Mouse (Mus musculus) ovary, postnatal 14 days (tissue): Measurements from ENCODE around the gene Ntrk3.
A peak's percentile ranks its signal among the peaks of the same experiment; 100 is the strongest.

Experiments
- DNase-seq: peaks from one replicate; pipeline ENCODE4 v3.0.0; 2022; ENCODE audit warnings: low spot score

The Ntrk3 gene

GRCm38 (mm10) chr7:78578461-78579359 lies 159.1 kb downstream of the Ntrk3 start:
- DNase-seq, result no peak

GRCm38 (mm10) chr7:78578111-78578460 lies 159.7 kb downstream of the Ntrk3 start:
- no peak for DNase-seq

GRCm38 (mm10) chr7:78577462-78578110 lies 160.2 kb downstream of the Ntrk3 start:
- no peak for DNase-seq

- no peak for DNase-seq
Measured at GRCm38 (mm10) chr7:78576706-78577461, 160.9 kb downstream of the Ntrk3 start.

- DNase-seq, result no peak
Measured at GRCm38 (mm10) chr7:78576169-78576568, 161.6 kb downstream of the Ntrk3 start.

GRCm38 (mm10) chr7:78575556-78575955 lies 162.3 kb downstream of the Ntrk3 start:
- no peak for DNase-seq

GRCm38 (mm10) chr7:78571196-78571595 lies 166.6 kb downstream of the Ntrk3 start:
- no peak for DNase-seq

- no peak for DNase-seq
Measured at GRCm38 (mm10) chr7:78569255-78569618, 168.6 kb downstream of the Ntrk3 start.

GRCm38 (mm10) chr7:78568411-78569254 lies 169.2 kb downstream of the Ntrk3 start:
- peak; percentile 52 for DNase-seq

GRCm38 (mm10) chr7:78566617-78567016 lies 171.2 kb downstream of the Ntrk3 start:
- no peak for DNase-seq

GRCm38 (mm10) chr7:78565386-78565785 lies 172.4 kb downstream of the Ntrk3 start:
- no peak for DNase-seq

GRCm38 (mm10) chr7:78558503-78558902 lies 179.3 kb downstream of the Ntrk3 start:
- no peak for DNase-seq

- DNase-seq, result no peak
Measured at GRCm38 (mm10) chr7:78555532-78555931, 182.3 kb downstream of the Ntrk3 start.

GRCm38 (mm10) chr7:78549461-78549860 lies 188.4 kb downstream of the Ntrk3 start:
- no peak for DNase-seq

- no peak for DNase-seq
Measured at GRCm38 (mm10) chr7:78548721-78549120, 189.1 kb downstream of the Ntrk3 start.

- no peak for DNase-seq
Measured at GRCm38 (mm10) chr7:78546551-78546950, 191.3 kb downstream of the Ntrk3 start.

- no peak for DNase-seq
Measured at GRCm38 (mm10) chr7:78542468-78542867, 195.3 kb downstream of the Ntrk3 start.

GRCm38 (mm10) chr7:78530286-78530685 lies 207.5 kb downstream of the Ntrk3 start:
- DNase-seq, result no peak

- no peak for DNase-seq
Measured at GRCm38 (mm10) chr7:78528008-78528407, 209.8 kb downstream of the Ntrk3 start.

GRCm38 (mm10) chr7:78527564-78527963 lies 210.2 kb downstream of the Ntrk3 start:
- no peak for DNase-seq

GRCm38 (mm10) chr7:78520243-78520927 lies 217.4 kb downstream of the Ntrk3 start:
- DNase-seq, result no peak
